Mouse (Mus musculus): ENCODE results near the gene Ybx2.
A peak's percentile ranks its signal among the peaks of the same experiment; 100 is the strongest.

Gene Ybx2

GRCm38 (mm10) chr11:69935137-69935879 is at the start of gene Ybx2:
Gene Ybx2, plus strand, starts transcription at chr11:69935796.
- peak; percentile 93 for DNase-seq (ENCODE audit: low spot score)

GRCm38 (mm10) chr11:69886907-69887635 is 48.5 kb upstream of the Ybx2 start:
- DNase-seq (ENCODE audit: low spot score) = no peak

- DNase-seq (ENCODE audit: low spot score) = peak; percentile 79
These were observed 44.1 kb upstream of the Ybx2 start for GRCm38 (mm10) chr11:69891482-69891881.

- DNase-seq (ENCODE audit: low spot score) = no peak
These were observed 40.9 kb upstream of the Ybx2 start for GRCm38 (mm10) chr11:69894671-69895070.

- no peak for DNase-seq (ENCODE audit: low spot score)
These were observed 40.3 kb upstream of the Ybx2 start, which contains the start of gene Acap1 for GRCm38 (mm10) chr11:69895291-69895690. Gene Acap1, minus strand, starts transcription at chr11:69895539.

GRCm38 (mm10) chr11:69899870-69900269 is 35.7 kb upstream of the Ybx2 start:
- no peak for DNase-seq (ENCODE audit: low spot score)

- peak; percentile 84 for DNase-seq (ENCODE audit: low spot score)
These were observed 34.9 kb upstream of the Ybx2 start, which contains the start of the genes 2810408A11Rik and Neurl4 for GRCm38 (mm10) chr11:69900471-69901405. Gene 2810408A11Rik, minus strand, starts transcription at chr11:69900987. Gene Neurl4, plus strand, starts transcription at chr11:69901072.

GRCm38 (mm10) chr11:69901406-69901846 is 34.2 kb upstream of the Ybx2 start:
- DNase-seq (ENCODE audit: low spot score) = peak; percentile 90

- DNase-seq (ENCODE audit: low spot score) = no peak
These were observed 33.6 kb upstream of the Ybx2 start for GRCm38 (mm10) chr11:69901993-69902392.

- DNase-seq (ENCODE audit: low spot score) = no peak
These were observed 32.6 kb upstream of the Ybx2 start for GRCm38 (mm10) chr11:69902972-69903371.

GRCm38 (mm10) chr11:69904311-69904710 is 31.3 kb upstream of the Ybx2 start:
- DNase-seq (ENCODE audit: low spot score) = no peak

GRCm38 (mm10) chr11:69908645-69909044 is 27.0 kb upstream of the Ybx2 start:
- no peak for DNase-seq (ENCODE audit: low spot score)

GRCm38 (mm10) chr11:69909174-69909573 is 26.4 kb upstream of the Ybx2 start:
- no peak for DNase-seq (ENCODE audit: low spot score)

GRCm38 (mm10) chr11:69910177-69910576 is 25.4 kb upstream of the Ybx2 start:
- DNase-seq (ENCODE audit: low spot score) = no peak

- no peak for DNase-seq (ENCODE audit: low spot score)
These were observed 24.6 kb upstream of the Ybx2 start for GRCm38 (mm10) chr11:69910781-69911560.

- no peak for DNase-seq (ENCODE audit: low spot score)
These were observed 23.9 kb upstream of the Ybx2 start for GRCm38 (mm10) chr11:69911701-69912100.

GRCm38 (mm10) chr11:69912716-69913530 is 22.7 kb upstream of the Ybx2 start:
- DNase-seq (ENCODE audit: low spot score) = no peak

- peak; percentile 90 for DNase-seq (ENCODE audit: low spot score)
These were observed 21.8 kb upstream of the Ybx2 start, which contains the start of gene Gps2 for GRCm38 (mm10) chr11:69913554-69914371. Gene Gps2, plus strand, starts transcription at chr11:69913888.

GRCm38 (mm10) chr11:69914372-69914764 is 21.2 kb upstream of the Ybx2 start:
- peak; percentile 62 for DNase-seq (ENCODE audit: low spot score)

Data from testis, postnatal 10 days (tissue).